Mouse (Mus musculus) CH12.LX (cell line): ENCODE measurements around the gene Vim. TPM values are rescaled to one million over a fixed set of nuclear protein-coding genes. Genes with fewer than 3 reads are reported as not detected.

ENCODE experiments used
- DNase-seq: peaks from one replicate; pipeline ENCODE4 v3.0.0-alpha.2; 2013; ENCODE audit errors: extremely low read depth
- H3K27ac ChIP-seq: 2 replicates; pipeline ENCODE4 v1.5.1; 2012; ENCODE audit warnings: low read depth, mild to moderate bottlenecking, control low read depth, moderate library complexity; ENCODE audit not compliant: insufficient read depth
- H3K27me3 ChIP-seq: replicated peaks from 2 replicates; pipeline ENCODE3; 2012; ENCODE audit warnings: inconsistent platforms
- H3K36me3 ChIP-seq, 2 experiments: replicated peaks in 1 of 2; 2 replicates each; pipeline versions ENCODE3 to v1.6.1; 2012; ENCODE audit warnings: inconsistent platforms in 1 of 2, low read length in 1 of 2, mild to moderate bottlenecking in 1 of 2, mixed read lengths in 1 of 2, moderate library complexity in 1 of 2; ENCODE audit not compliant: control insufficient read depth in 1 of 2, insufficient read depth in 1 of 2
- H3K4me1 ChIP-seq, 2 experiments: 2 replicates each; pipeline ENCODE4 v1.6.1; 2012; ENCODE audit warnings: inconsistent platforms in 1 of 2, moderate library complexity in 1 of 2; ENCODE audit not compliant: insufficient read depth in 2 of 2, control insufficient read depth in 1 of 2
- H3K4me2 ChIP-seq: 2 replicates; pipeline ENCODE4 v1.6.1; 2012; ENCODE audit warnings: low read depth, mild to moderate bottlenecking, control low read depth; ENCODE audit not compliant: poor library complexity, insufficient read depth, severe bottlenecking
- H3K4me3 ChIP-seq, 3 experiments: fragments of 150-350 bp in 1 of 3; sonication (generic) in 1 of 3; replicated peaks in 1 of 3; 2 replicates each; pipeline versions ENCODE3 to v1.5.1; 2011 to 2012; ENCODE audit warnings: low read depth in 2 of 3, low read length in 2 of 3, mild to moderate bottlenecking in 2 of 3, moderate library complexity in 2 of 3, control low read depth in 1 of 3, improper control_type of control experiment in 1 of 3, inconsistent platforms in 1 of 3, mixed read lengths in 1 of 3; ENCODE audit not compliant: poor library complexity in 1 of 3
- H3K79me2 ChIP-seq: replicated peaks from 2 replicates; pipeline ENCODE4 v1.6.1; 2012; ENCODE audit warnings: mild to moderate bottlenecking, moderate library complexity; ENCODE audit not compliant: control insufficient read depth, poor library complexity, insufficient read depth, severe bottlenecking; ENCODE audit errors: extremely low read depth
- H3K9ac ChIP-seq: 2 replicates; pipeline ENCODE4 v1.6.1; 2012; ENCODE audit warnings: low read depth, mild to moderate bottlenecking, control low read depth, moderate library complexity; ENCODE audit not compliant: insufficient read depth
- H3K9me3 ChIP-seq: replicated peaks from 2 replicates; pipeline ENCODE3; 2012; ENCODE audit warnings: low read length, inconsistent platforms, mixed read lengths
- CHD1 ChIP-seq: IDR thresholded peaks from 2 replicates; pipeline ENCODE4 v1.6.1; 2012; ENCODE audit warnings: low read depth, low read length, improper control_type of control experiment, inconsistent platforms
- CHD2 ChIP-seq: IDR thresholded peaks from 2 replicates; pipeline ENCODE4 v1.6.1; 2011; ENCODE audit warnings: low read length, improper control_type of control experiment
- CTCF ChIP-seq, 2 experiments: IDR thresholded peaks in 1 of 2; conservative IDR thresholded peaks in 1 of 2; 2 replicates each; pipeline ENCODE4 v1.5.1; 2011 to 2012; ENCODE audit warnings: low read depth in 2 of 2, low read length in 2 of 2, improper control_type of control experiment in 1 of 2, inconsistent platforms in 1 of 2, mild to moderate bottlenecking in 1 of 2, moderate library complexity in 1 of 2
- E2F4 ChIP-seq: IDR thresholded peaks from 2 replicates; pipeline ENCODE4 v1.6.1; 2011; ENCODE audit warnings: low read depth, low read length, improper control_type of control experiment; ENCODE audit not compliant: insufficient replicate concordance
- EP300 ChIP-seq: IDR thresholded peaks from 2 replicates; pipeline ENCODE4 v1.6.1; 2011; ENCODE audit warnings: low read length, improper control_type of control experiment
- GABPA ChIP-seq: IDR thresholded peaks from 2 replicates; pipeline ENCODE4 v1.6.1; 2012; ENCODE audit warnings: low read depth, low read length, improper control_type of control experiment, inconsistent platforms; ENCODE audit not compliant: insufficient replicate concordance
- IRF4 ChIP-seq: IDR thresholded peaks from 2 replicates; pipeline ENCODE4 v1.6.1; 2014; ENCODE audit warnings: low read depth, mild to moderate bottlenecking, inconsistent platforms, low read length, improper control_type of control experiment
- MAZ ChIP-seq: IDR thresholded peaks from 2 replicates; pipeline ENCODE4 v1.6.1; 2012; ENCODE audit warnings: low read depth, mild to moderate bottlenecking, inconsistent platforms, low read length, improper control_type of control experiment, moderate library complexity
- MEF2A ChIP-seq: IDR thresholded peaks from 2 replicates; pipeline ENCODE4 v1.6.1; 2014; ENCODE audit warnings: low read depth, mild to moderate bottlenecking, inconsistent platforms, low read length, improper control_type of control experiment, borderline replicate concordance
- MYC ChIP-seq: IDR thresholded peaks from 2 replicates; pipeline ENCODE4 v1.6.1; 2011; ENCODE audit warnings: low read depth, mild to moderate bottlenecking, improper control_type of control experiment, low read length
- PAX5 ChIP-seq: IDR thresholded peaks from 2 replicates; pipeline ENCODE4 v1.6.1; 2012; ENCODE audit warnings: low read length, inconsistent platforms, mixed read lengths
- POLR2A ChIP-seq: IDR thresholded peaks from 2 replicates; pipeline ENCODE4 v1.6.1; 2011; ENCODE audit warnings: low read depth, mild to moderate bottlenecking, improper control_type of control experiment, low read length
- RAD21 ChIP-seq: IDR thresholded peaks from 2 replicates; pipeline ENCODE4 v1.6.1; 2011; ENCODE audit warnings: low read depth, mild to moderate bottlenecking, low read length, improper control_type of control experiment, moderate library complexity
- RCOR1 ChIP-seq: conservative IDR thresholded peaks from 2 replicates; pipeline ENCODE4 v1.6.1; 2012; ENCODE audit warnings: low read depth, mild to moderate bottlenecking, inconsistent platforms, low read length, improper control_type of control experiment
- SIN3A ChIP-seq: IDR thresholded peaks from 2 replicates; pipeline ENCODE4 v1.6.1; 2012; ENCODE audit warnings: low read length, improper control_type of control experiment, inconsistent platforms
- TBP ChIP-seq: conservative IDR thresholded peaks from 2 replicates; pipeline ENCODE4 v1.6.1; 2011; ENCODE audit warnings: low read depth, low read length, improper control_type of control experiment
- TCF12 ChIP-seq: IDR thresholded peaks from 2 replicates; pipeline ENCODE4 v1.6.1; 2014; ENCODE audit warnings: low read depth, mild to moderate bottlenecking, inconsistent platforms, low read length, improper control_type of control experiment
- UBTF ChIP-seq: IDR thresholded peaks from 2 replicates; pipeline ENCODE4 v1.6.1; 2012; ENCODE audit warnings: low read depth, mild to moderate bottlenecking, inconsistent platforms, low read length, improper control_type of control experiment, moderate library complexity
- dilution Hi-C: fragments of 300-500 bp; cut with MboI; formaldehyde crosslinking; loops from 2 replicates; pipeline ENCODE4 v1.14.3; 2020; ENCODE audit warnings: low sequenced_read_pairs; ENCODE audit not compliant: extremely low pct_unique_long_range_greater_than_20kb, extremely low pct_ligation_motif_present
- in situ Hi-C: fragments of 300-500 bp; cut with MboI; formaldehyde crosslinking; loops from 3 replicates; pipeline ENCODE4 v1.14.3; 2019; ENCODE audit warnings: low sequenced_read_pairs, low pct_ligation_motif_present, low pct_unique_long_range_greater_than_20kb, mixed read lengths
- polyA plus RNA-seq: library from polyadenylated mRNA; unstranded; fragments of >175 nt; gene quantifications from 2 replicates; pipeline ENCODE4 v1.2.1, GENCODE M21; 2012; ENCODE audit warnings: low read depth; ENCODE audit not compliant: insufficient read length
- total RNA-seq, 2 experiments: library from RNA; depleted of rRNA; stranded (reverse); fragments of 300-350 nt in 1 of 2; fragments of >200 nt in 1 of 2; gene quantifications; 2 replicates each; pipeline ENCODE4 v1.2.3; 2012 to 2014

Gene Vim
- total and polyA plus RNA-seq, 3 experiments: 153 to 164 (median 157) TPM

- Histone ChIP-seq H3K27ac (no peak overlapping the region; the same call in 1 of the 2 replicates), H3K4me1 (peaks cover 11 to 49% of the 10 kb centered on the region in 2 experiments), H3K27me3 (no peaks in the 10 kb centered on the region), H3K9ac (0 out of 2 replicates have a peak overlapping the region, but pooled peaks have one; percentile 84), H3K36me3 (peaks cover 0 to 6% of the 10 kb centered on the region in 2 experiments), H3K4me2 (peak overlapping the region; percentile 98), H3K79me2 (no peaks in the 10 kb centered on the region), H3K9me3 (no peaks in the 10 kb centered on the region), H3K4me3 (peak overlapping the region in 2 of 3 experiments; percentile 68 to 72)
- in situ Hi-C loops: loop anchor here (10.0 kb wide), 2 partner anchors 167 to 203 kb away; no protein-coding TSS in a partner anchor
- DNase-seq: no peak
- dilution Hi-C loops: no loop called here
- TF ChIP-seq PAX5 (no peak), EP300 (no peak), TCF12 (no peak), UBTF (no peak), POLR2A (no peak), CTCF (conservative IDR thresholded peaks at IDR 0.05 in 1 of 2, IDR thresholded peaks at IDR 0.05 in 1 of 2; ENCODE audit: low read depth in 2 of 2, low read length in 2 of 2) (no peak), RAD21 (no peak), RCOR1 (no peak), E2F4 (no peak)
Observed at GRCm38 (mm10) chr2:13572101-13572553, 1.6 kb upstream of the Vim start.

GRCm38 (mm10) chr2:13572647-13573407 is 900 bp upstream of the Vim start:
- peak overlapping the region; percentile 68 to 73 (median 72) for H3K4me3 ChIP-seq
- H3K4me1 ChIP-seq: peaks cover 11 to 49% of the 10 kb centered on the region in 2 experiments
- no peaks in the 10 kb centered on the region for H3K79me2 ChIP-seq
- in situ Hi-C loops (loop anchor here (10.0 kb wide), 2 partner anchors 168 to 202 kb away; no protein-coding TSS in a partner anchor), dilution Hi-C loops (no loop called here)
- no peaks in the 10 kb centered on the region for H3K9me3 ChIP-seq
- peak overlapping the region; percentile 33 for H3K27ac ChIP-seq
- TF ChIP-seq EP300: 0 out of 2 replicates have a peak, but pooled peaks have one; percentile 14
- TF ChIP-seq MEF2A: no peak
- TF ChIP-seq MYC: 0 out of 2 replicates have a peak, but pooled peaks have one; percentile 39
- TF ChIP-seq MAZ: peak; percentile 65; the same call in 1 of the 2 replicates
- 0 out of 2 replicates have a peak, but pooled peaks have one; percentile 43 for TF ChIP-seq TBP
- TF ChIP-seq SIN3A: no peak
- peak; percentile 34; the same call in 1 of the 2 replicates for TF ChIP-seq CHD2
- 0 out of 2 replicates have a peak, but pooled peaks have one; percentile 45 for TF ChIP-seq IRF4
- TF ChIP-seq GABPA: no peak
- no peak for TF ChIP-seq PAX5
- TF ChIP-seq CHD1: peak; percentile 76; the same call in 1 of the 2 replicates
- no peak for TF ChIP-seq TCF12
- DNase-seq: peak; percentile 67
- no peaks in the 10 kb centered on the region for H3K27me3 ChIP-seq
- peaks cover 0 to 10% of the 10 kb centered on the region in 2 experiments for H3K36me3 ChIP-seq
- H3K9ac ChIP-seq: peak overlapping the region; percentile 84
- peak overlapping the region; percentile 98 for H3K4me2 ChIP-seq
